Mouse (Mus musculus) megakaryocyte progenitor cell, adult 5-6 weeks (primary cell): ENCODE data around the gene Prr19. TPM values are rescaled to one million over a fixed set of nuclear protein-coding genes. Genes with fewer than 3 reads are reported as not detected.
"Not testable (repeated sequence)": the region's sequence is repeated elsewhere in the genome, so short reads cannot be mapped to it uniquely, and the experiment has no call there.

ENCODE experiments used
- ATAC-seq: replicated peaks from 2 replicates; pipeline ENCODE4 v1.8.0; 2016; ENCODE audit warnings: mild to moderate bottlenecking, moderate TSS enrichment, inconsistent platforms; ENCODE audit not compliant: poor library complexity
- total RNA-seq, 2 experiments: library from RNA; stranded (forward) in 1 of 2; stranded (reverse) in 1 of 2; fragments of 157-497, 149-512 nt in 1 of 2; fragments of 200-1000 nt in 1 of 2; gene quantifications; 2 replicates each; pipeline versions ENCODE4 v1.2.3 to v1.2.4; 2015 to 2017

Prr19 gene
- total RNA-seq, 2 experiments from 2014 or later, result not detected

DNA sequence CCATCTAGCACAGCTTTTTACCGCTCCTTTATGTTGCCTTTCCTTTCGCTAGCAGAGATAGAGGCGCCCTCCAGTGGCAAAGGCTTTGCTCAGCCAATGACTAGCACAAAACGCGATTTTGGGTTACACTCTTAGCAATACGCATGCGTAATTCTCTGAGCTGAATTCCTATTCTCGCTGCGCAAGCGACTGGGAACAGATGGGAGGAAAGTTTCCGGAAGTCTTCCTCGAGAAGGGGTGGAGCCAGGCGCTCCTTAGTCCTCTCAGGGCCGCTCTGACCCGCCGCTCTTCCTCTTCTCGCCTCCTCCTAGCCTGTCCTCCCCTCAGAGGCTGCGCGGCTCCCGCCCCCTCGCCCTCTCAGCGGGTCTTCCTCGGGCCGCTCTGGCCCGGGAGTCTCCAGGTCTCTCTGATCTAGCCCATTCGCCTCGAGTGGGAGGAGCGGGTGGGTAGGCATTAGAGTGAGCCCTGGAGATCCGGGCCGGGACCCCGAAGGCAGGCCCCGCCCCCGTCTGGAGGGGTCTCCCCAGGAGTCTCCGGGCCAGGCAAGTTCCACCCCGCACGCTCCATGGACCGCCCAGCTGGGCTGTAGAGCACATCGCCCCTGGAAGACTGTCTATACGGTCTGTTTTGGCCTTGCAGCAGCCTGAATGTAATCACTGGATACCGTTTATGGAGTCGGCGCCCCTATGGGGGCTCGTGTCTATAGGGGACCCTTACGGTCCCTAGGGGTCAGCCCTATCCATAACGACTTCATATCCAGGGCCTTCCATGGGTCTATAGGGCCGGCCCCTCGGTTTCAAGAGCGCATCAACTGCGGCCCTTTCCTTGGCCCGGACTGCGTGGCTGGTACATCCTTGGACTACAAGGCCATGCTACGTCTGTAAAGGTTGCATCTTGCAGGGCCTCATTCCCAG lies 15.6 kb downstream of the Prr19 start, which contains the start of gene Megf8:
Gene Megf8, plus strand, starts transcription at position 633 of the 914 bp plus-strand sequence.
- ATAC-seq, result peak; percentile 93

DNA sequence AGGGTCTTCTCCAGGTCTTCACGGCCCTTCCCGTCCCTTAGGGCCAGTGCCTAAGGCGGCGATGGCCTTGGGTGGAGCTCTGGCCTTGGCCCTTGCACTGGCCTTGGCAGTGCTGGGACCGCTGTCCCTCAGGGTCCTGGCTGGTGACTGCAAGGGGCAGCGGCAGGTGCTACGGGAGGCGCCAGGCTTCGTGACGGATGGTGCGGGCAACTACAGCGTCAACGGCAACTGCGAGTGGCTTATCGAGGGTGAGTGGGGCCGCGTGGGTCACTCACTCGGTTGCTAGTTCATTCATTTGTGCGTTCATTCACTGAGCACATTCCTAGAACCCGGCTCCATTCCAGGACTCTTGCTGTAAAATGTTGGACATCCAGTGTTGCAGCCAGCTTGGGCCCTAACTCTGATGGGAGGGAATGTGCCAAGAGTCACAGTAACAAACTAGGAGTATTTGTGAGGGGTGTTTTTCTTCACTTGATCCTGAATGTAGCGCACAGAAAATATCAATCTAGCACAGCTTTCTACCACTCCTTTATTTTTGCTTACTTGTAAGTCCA lies 16.3 kb downstream of the Prr19 start:
- ATAC-seq, result no peak

DNA sequence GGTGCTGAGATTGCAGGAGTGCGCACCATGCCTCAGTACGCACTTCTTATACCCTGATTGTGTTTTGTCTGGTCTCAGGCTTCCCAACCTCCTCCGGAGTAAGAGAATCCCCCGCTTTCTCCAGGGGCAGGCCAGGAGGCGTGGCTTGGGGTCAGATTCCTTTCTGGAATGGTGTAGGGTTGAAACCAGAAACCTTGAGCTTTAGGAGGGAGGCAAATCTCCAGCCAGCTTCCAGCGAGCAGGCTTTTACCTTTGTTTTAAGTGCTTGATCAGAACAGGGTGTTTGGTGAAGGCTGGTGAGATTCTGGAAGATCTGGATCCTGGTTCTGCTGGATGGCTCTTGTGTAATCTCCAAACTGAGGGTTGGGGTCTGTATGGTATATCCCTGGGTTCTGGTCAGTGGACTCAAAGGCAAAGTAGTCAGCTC lies 20.9 kb downstream of the Prr19 start:
- ATAC-seq, result no peak

DNA sequence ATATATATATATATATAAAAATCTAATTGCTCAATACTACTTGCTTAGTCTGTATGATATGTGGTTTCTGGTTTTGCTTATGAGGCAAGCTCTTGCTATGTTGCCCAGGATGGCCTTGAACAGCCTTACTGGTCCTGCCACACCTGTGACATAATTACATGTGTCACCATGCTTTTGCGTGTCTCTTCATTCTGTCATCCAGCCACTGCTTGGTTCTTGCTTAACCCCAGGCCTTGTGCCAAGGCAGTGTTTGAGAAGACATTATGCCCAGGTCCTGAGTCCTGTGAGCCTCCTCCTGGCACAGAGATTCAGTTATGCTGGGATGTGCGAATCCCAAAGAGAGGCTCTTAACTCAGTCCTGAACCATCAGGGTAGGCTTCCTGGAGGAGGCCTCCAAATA lies 22.0 kb downstream of the Prr19 start:
- 0 out of 2 replicates have a peak, but pooled peaks have one; percentile 34 for ATAC-seq

DNA sequence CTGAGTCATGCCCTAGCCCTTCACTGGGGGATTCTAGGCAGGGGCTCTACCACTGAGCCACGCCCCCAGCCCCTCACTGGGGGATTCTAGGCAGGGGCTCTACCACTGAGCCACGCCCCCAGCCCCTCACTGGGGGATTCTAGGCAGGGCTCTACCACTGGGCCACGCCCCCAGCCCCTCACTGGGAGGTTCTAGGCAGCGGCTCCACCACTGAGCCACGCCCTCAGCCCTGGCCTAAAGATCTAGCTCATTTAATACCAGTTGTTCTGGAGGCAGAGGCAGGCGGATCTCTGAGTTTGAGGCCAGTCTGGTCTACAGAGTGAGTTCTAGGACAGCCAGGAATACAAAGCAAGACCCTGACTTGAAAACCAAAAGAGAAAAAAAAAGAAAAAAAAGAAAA lies 24.2 kb downstream of the Prr19 start:
- ATAC-seq, result not testable (repeated sequence)

DNA sequence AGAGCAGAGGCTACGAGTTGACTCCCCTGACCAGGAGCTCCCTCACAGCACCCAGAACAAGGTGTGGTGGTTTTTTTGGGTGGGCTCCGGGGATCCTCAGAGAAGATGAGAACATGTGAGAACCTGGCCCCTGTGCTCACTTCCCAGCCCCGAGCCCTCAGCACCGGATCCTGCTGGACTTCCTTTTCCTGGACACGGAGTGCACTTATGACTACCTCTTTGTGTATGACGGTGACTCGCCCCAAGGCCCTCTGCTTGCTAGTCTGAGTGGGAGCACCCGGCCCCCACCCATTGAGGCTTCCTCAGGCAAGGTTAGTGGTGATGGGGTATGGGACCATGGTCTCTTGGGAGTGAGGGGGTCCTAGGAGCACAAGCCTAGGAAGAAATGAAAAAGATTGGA lies 25.0 kb downstream of the Prr19 start:
- ATAC-seq, result no peak

DNA sequence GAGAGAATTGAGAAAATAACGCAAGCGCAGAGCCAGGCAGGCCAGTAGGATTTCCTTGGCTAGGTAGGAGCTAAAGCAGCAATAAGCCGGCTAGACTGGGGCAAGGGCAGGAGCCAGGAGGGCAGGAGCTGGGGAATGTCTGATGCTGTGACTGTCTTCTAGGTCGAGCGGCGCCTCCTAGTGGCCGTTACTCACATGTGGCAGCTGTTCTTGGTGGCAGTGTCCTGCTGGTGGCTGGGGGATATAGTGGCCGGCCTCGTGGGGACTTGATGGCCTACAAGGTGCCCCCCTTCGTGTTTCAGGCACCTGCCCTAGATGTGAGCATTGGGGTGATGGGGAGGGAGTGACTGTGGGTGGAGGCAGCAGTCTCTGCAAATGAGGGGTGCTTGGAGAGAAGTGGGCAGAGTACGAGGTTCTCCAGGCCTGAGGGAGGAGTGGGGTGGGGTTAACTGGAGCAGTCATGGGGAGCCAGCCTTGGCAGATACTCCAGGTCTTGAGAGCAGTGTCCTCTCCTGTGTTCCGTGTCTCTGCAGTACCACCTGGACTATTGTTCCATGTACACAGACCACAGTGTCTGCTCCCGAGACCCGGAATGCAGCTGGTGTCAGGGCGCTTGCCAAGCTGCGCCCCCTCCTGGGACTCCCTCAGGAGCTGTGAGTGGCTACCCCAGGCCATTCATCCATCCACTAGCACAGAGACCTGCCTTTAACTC lies 32.5 kb downstream of the Prr19 start:
- ATAC-seq, result peak; percentile 96

DNA sequence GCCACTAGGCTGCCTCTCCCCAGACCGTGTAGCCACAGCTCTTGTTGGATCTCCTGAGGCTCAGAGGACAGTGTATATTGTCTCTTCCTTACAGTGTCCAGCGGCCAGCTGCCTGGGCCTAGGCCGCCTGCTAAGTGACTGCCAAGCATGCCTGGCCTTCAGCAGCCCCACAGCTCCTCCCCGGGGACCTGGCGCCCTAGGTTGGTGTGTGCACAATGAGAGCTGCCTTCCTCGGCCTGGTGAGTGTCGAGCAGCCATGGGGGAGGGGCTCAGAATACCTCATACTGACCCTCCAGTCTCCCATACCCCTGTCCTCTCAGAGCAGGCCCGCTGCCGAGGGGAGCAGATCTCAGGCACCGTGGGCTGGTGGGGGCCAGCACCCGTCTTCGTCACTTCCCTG lies 33.3 kb downstream of the Prr19 start:
- no peak for ATAC-seq

DNA sequence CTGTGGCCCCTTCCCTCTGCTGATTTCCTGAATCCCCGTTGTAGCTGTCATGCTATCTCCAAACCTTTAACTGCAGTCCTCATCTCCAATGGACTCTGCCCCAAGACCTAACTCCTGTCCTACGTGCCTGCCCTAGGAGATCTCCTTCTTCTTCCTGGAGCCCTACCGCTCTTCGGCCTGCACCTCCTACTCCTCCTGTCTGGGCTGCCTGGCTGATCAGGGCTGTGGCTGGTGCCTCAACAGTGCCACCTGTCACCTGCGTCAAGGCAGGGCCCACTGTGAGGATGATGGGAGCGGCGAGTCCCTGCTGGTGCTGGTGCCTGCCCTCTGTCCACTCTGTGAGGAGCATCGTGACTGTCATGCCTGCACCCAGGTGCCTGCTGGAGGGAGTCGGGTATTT lies 38.1 kb downstream of the Prr19 start:
- no peak for ATAC-seq

DNA sequence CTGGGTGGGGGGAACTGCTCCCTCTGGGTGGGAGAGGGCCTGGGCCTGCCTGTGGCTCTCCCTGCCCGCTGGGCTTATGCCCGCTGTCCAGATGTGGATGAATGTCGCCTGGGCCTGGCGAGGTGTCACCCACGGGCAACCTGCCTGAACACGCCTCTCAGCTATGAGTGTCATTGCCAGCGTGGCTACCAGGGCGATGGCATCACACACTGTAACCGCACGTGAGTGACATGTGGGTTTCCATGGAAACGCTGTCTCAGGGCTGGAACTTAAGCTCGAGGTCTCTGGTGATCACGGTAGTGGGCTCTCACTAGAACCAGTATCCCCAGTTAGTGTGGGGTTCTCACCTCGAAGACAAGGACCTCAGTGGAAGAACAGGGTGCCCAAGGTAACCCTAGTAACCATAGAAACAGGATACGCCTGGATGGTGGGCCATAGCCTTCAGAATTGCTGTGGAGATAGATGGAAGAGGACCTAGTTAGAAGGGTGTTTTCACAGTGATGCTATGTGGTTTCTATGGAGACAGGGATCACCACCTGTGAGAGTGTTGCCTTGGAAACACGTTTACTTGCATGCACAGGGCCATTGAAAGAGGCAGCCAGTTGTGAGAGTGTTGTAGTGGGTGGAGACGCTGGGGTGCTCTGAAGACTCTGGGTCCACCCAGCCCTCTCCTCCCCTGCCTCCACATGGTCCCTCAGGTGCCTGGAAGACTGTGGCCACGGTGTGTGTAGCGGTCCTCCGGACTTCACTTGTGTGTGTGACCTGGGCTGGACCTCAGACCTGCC lies 40.0 kb downstream of the Prr19 start:
- ATAC-seq, result no peak

DNA sequence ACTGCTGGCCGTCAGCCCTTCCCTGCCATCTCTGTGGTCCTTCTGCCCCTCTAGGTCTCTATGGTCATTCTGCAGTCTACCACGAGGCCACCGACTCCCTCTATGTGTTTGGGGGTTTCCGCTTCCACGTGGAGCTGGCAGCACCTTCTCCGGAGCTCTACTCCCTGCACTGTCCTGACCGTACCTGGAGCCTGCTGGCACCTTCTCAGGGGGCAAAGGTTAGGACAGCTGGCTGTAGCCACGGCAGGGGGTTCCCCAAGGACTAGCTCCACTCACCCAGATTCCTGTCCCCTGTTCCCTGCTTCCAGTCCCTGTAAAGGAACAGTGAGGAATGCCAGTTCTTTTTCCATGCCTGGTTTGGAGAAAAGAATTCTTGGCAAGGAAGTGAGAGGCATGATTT lies 47.6 kb downstream of the Prr19 start:
- ATAC-seq, result no peak

Other genes with a start within 250 kb of the Prr19 start
- 3.1 and 5.6 TPM in 2 replicates for gene Grik5, start 229.1 kb upstream of the Prr19 start, total RNA-seq (2015)
- gene Grik5, start 229.1 kb upstream of the Prr19 start, total RNA-seq (2017), result 3.4 and 3.9 TPM in 2 replicates
- 6.2 and 7.6 TPM in 2 replicates for gene Zfp574, start 228.8 kb upstream of the Prr19 start, total RNA-seq (2015)
- 4.5 and 4.8 TPM in 2 replicates for gene Zfp574, start 228.8 kb upstream of the Prr19 start, total RNA-seq (2017)
- gene Pou2f2, start 121.7 kb upstream of the Prr19 start, total RNA-seq (2015), result 13.8 and 18.1 TPM in 2 replicates
- 2.1 and 4.1 TPM in 2 replicates for gene Pou2f2, start 121.7 kb upstream of the Prr19 start, total RNA-seq (2017)
- gene Dedd2, start 80.8 kb upstream of the Prr19 start, total RNA-seq (2015), result 10.7 and 11.0 TPM in 2 replicates
- gene Dedd2, start 80.8 kb upstream of the Prr19 start, total RNA-seq (2017), result 14.5 and 17.2 TPM in 2 replicates
- 7.2 and 7.6 TPM in 2 replicates for gene Zfp526, start 80.0 kb upstream of the Prr19 start, total RNA-seq (2015)
- 7.5 and 7.6 TPM in 2 replicates for gene Zfp526, start 80.0 kb upstream of the Prr19 start, total RNA-seq (2017)
- 84.9 and 93.2 TPM in 2 replicates for gene Gsk3a, start 63.6 kb upstream of the Prr19 start, total RNA-seq (2015)
- 57.8 and 60.3 TPM in 2 replicates for gene Gsk3a, start 63.6 kb upstream of the Prr19 start, total RNA-seq (2017)
- 5.2 and 5.6 TPM in 2 replicates for gene Erf, start 50.6 kb upstream of the Prr19 start, total RNA-seq (2015)
- gene Erf, start 50.6 kb upstream of the Prr19 start, total RNA-seq (2017), result 6.6 and 6.9 TPM in 2 replicates
- gene Cic, start 33.7 kb upstream of the Prr19 start, total RNA-seq (2015), result 67.4 and 67.8 TPM in 2 replicates
- gene Cic, start 33.7 kb upstream of the Prr19 start, total RNA-seq (2017), result 19.0 and 24.4 TPM in 2 replicates
- gene Pafah1b3, start 3.4 kb upstream of the Prr19 start, total RNA-seq (2015), result 10.9 and 20.0 TPM in 2 replicates
- gene Pafah1b3, start 3.4 kb upstream of the Prr19 start, total RNA-seq (2017), result 14.7 and 15.0 TPM in 2 replicates
- not detected in 2 replicates for gene Tmem145, start 4.7 kb downstream of the Prr19 start, total RNA-seq (2015)
- gene Tmem145, start 4.7 kb downstream of the Prr19 start, total RNA-seq (2017), result not detected in 2 replicates
- 2.2 and 2.5 TPM in 2 replicates for gene Megf8, start 15.8 kb downstream of the Prr19 start, total RNA-seq (2015)
- 3.5 and 3.9 TPM in 2 replicates for gene Megf8, start 15.8 kb downstream of the Prr19 start, total RNA-seq (2017)
- not detected in 2 replicates for gene Cnfn, start 68.3 kb downstream of the Prr19 start, total RNA-seq (2015)
- not detected in 2 replicates for gene Cnfn, start 68.3 kb downstream of the Prr19 start, total RNA-seq (2017)
- gene Lipe, start 97.3 kb downstream of the Prr19 start, total RNA-seq (2015), result 8.3 and 9.8 TPM in 2 replicates
- gene Lipe, start 97.3 kb downstream of the Prr19 start, total RNA-seq (2017), result 7.2 and 7.4 TPM in 2 replicates
- gene Cxcl17, start 111.5 kb downstream of the Prr19 start, total RNA-seq (2015), result not detected in 2 replicates
- not detected in 2 replicates for gene Cxcl17, start 111.5 kb downstream of the Prr19 start, total RNA-seq (2017)
- 62.9 and 87.1 TPM in 2 replicates for gene Ceacam1, start 176.2 kb downstream of the Prr19 start, total RNA-seq (2015)
- gene Ceacam1, start 176.2 kb downstream of the Prr19 start, total RNA-seq (2017), result 21.0 and 23.6 TPM in 2 replicates
- 0.07 TPM in 1 of 2 replicates, not detected in the other for gene Ceacam2, start 238.4 kb downstream of the Prr19 start, total RNA-seq (2015)
- gene Ceacam2, start 238.4 kb downstream of the Prr19 start, total RNA-seq (2017), result 0.46 TPM in 1 of 2 replicates, not detected in the other